Mouse (Mus musculus) stomach, embryonic 14.5 days (tissue): ENCODE data around the gene Katnb1. TPM values are rescaled to one million over a fixed set of nuclear protein-coding genes. Genes with fewer than 3 reads are reported as not detected.

Experiments used
- ATAC-seq: fragments of 200-750 bp; cut with Nextera tagmentation; 2 replicates; pipeline ENCODE4 v1.8.0; 2017; ENCODE audit warnings: low read depth, moderate TSS enrichment; ENCODE audit not compliant: insufficient number of reproducible peaks, insufficient read depth, low FRiP score
- H3K27ac ChIP-seq: fragments of 300-500 bp; sonication (generic); 2 replicates; pipeline ENCODE4 v1.5.1; 2014; ENCODE audit warnings: mild to moderate bottlenecking, low read length, moderate library complexity, mixed read lengths
- H3K27me3 ChIP-seq: fragments of 300-500 bp; sonication (generic); 2 replicates; pipeline ENCODE4 v1.6.1; 2014; ENCODE audit warnings: low read length, control low read depth, mixed read lengths; ENCODE audit not compliant: control insufficient read depth, insufficient read depth
- H3K36me3 ChIP-seq: fragments of 300-500 bp; sonication (generic); 2 replicates; pipeline ENCODE4 v1.6.1; 2014; ENCODE audit warnings: mild to moderate bottlenecking, control low read depth, low read length, moderate library complexity, mixed read lengths; ENCODE audit not compliant: control insufficient read depth, insufficient read depth
- H3K4me1 ChIP-seq: fragments of 300-500 bp; sonication (generic); 2 replicates; pipeline ENCODE4 v1.6.1; 2014; ENCODE audit warnings: low read length, control low read depth, mixed read lengths; ENCODE audit not compliant: control insufficient read depth, insufficient read depth
- H3K4me2 ChIP-seq: fragments of 300-500 bp; sonication (generic); replicated peaks from 2 replicates; pipeline ENCODE4 v1.6.1; 2014; ENCODE audit warnings: low read depth, low read length, control low read depth
- H3K4me3 ChIP-seq: fragments of 300-500 bp; sonication (generic); 2 replicates; pipeline ENCODE4 v1.5.1; 2014; ENCODE audit warnings: low read depth, low read length, control low read depth
- H3K9ac ChIP-seq: fragments of 300-500 bp; sonication (generic); replicated peaks from 2 replicates; pipeline ENCODE4 v1.6.1; 2014; ENCODE audit warnings: low read depth, mild to moderate bottlenecking, control low read depth, low read length, moderate library complexity, mixed read lengths
- H3K9me3 ChIP-seq: fragments of 300-500 bp; sonication (generic); 2 replicates; pipeline ENCODE4 v1.6.1; 2016; ENCODE audit warnings: low read depth, low read length, control low read depth; ENCODE audit not compliant: control insufficient read depth
- WGBS: fragments of 180-500 bp; shearing (Covaris S2); extraction: QIAGEN DNeasy Blood & Tissue Kit; methylation state at CpG from one replicate; pipeline ENCODE4 v1.1.7; 2014; 5-methylcytosine and 5-hydroxymethylcytosine counted together
- polyA plus RNA-seq: library from polyadenylated mRNA; unstranded; fragments of >200 nt; fragmentation: Nextera tagmentation; extraction: Ambion mirVana; gene quantifications from 2 replicates; pipeline ENCODE4 v1.2.1, GENCODE M21; 2014

The Katnb1 gene
- polyA plus RNA-seq, 1 experiment from 2014 or later, result 17.9 TPM

GRCm38 (mm10) chr8:95143805-95144630, 63.0 kb downstream of the Katnb1 start:
- Histone ChIP-seq H3K9me3 (no peaks in the 10 kb centered on the region), H3K27me3 (no peaks in the 10 kb centered on the region), H3K4me2 (no peak overlapping the region), H3K27ac (peak overlapping the region; percentile 74; the same call in 1 of the 2 replicates), H3K4me1 (peaks cover 28% of the 10 kb centered on the region), H3K36me3 (no peaks in the 10 kb centered on the region), H3K9ac (no peak overlapping the region), H3K4me3 (no peak overlapping the region)
- 71% methylated on average over 6 of the region's 6 CpGs for WGBS
- no peak for ATAC-seq

- Histone ChIP-seq H3K27me3 (no peaks in the 10 kb centered on the region), H3K36me3 (no peaks in the 10 kb centered on the region), H3K27ac (peak overlapping the region; percentile 66; the same call in 1 of the 2 replicates), H3K9ac (no peak overlapping the region), H3K4me1 (peaks cover 28% of the 10 kb centered on the region), H3K4me3 (no peak overlapping the region), H3K4me2 (no peak overlapping the region), H3K9me3 (no peaks in the 10 kb centered on the region)
- ATAC-seq, result no peak
- WGBS, result 64% methylated on average over 2 of the region's 2 CpGs
These were observed 63.6 kb downstream of the Katnb1 start for GRCm38 (mm10) chr8:95144631-95145015.

- ATAC-seq, result no peak
- Histone ChIP-seq H3K27me3 (no peaks in the 10 kb centered on the region), H3K36me3 (no peaks in the 10 kb centered on the region), H3K4me1 (peaks cover 23% of the 10 kb centered on the region), H3K9ac (no peak overlapping the region), H3K4me3 (no peak overlapping the region), H3K4me2 (no peak overlapping the region), H3K9me3 (no peaks in the 10 kb centered on the region), H3K27ac (no peak overlapping the region)
- WGBS, result 44% methylated on average over 2 of the region's 2 CpGs
These were observed 65.2 kb downstream of the Katnb1 start for GRCm38 (mm10) chr8:95146044-95146745.

- Histone ChIP-seq H3K4me3 (no peak overlapping the region), H3K36me3 (no peaks in the 10 kb centered on the region), H3K9ac (no peak overlapping the region), H3K27ac (no peak overlapping the region), H3K27me3 (no peaks in the 10 kb centered on the region), H3K4me1 (peaks cover 17% of the 10 kb centered on the region), H3K9me3 (no peaks in the 10 kb centered on the region), H3K4me2 (no peak overlapping the region)
- 82% methylated on average over 5 of the region's 5 CpGs for WGBS
- ATAC-seq, result no peak
These were observed 65.9 kb downstream of the Katnb1 start for GRCm38 (mm10) chr8:95146846-95147245.

GRCm38 (mm10) chr8:95149426-95149825, 68.4 kb downstream of the Katnb1 start:
- no peak overlapping the region for H3K27ac ChIP-seq
- ATAC-seq, result no peak
- no peaks in the 10 kb centered on the region for H3K36me3 ChIP-seq
- no peak overlapping the region for H3K4me2 ChIP-seq
- no peak overlapping the region for H3K4me3 ChIP-seq
- no peak overlapping the region for H3K9ac ChIP-seq
- H3K27me3 ChIP-seq, result no peaks in the 10 kb centered on the region
- WGBS, result 41% methylated on average over 10 of the region's 10 CpGs
- H3K4me1 ChIP-seq, result no peaks in the 10 kb centered on the region
- H3K9me3 ChIP-seq, result no peaks in the 10 kb centered on the region

- no peak overlapping the region for H3K27ac ChIP-seq
- H3K4me1 ChIP-seq, result 0 out of 2 replicates have a peak, but pooled peaks cover 5% of the 10 kb centered on the region
- no peaks in the 10 kb centered on the region for H3K36me3 ChIP-seq
- ATAC-seq, result no peak
- no peak overlapping the region for H3K9ac ChIP-seq
- 82% methylated on average over 3 of the region's 3 CpGs for WGBS
- no peak overlapping the region for H3K4me3 ChIP-seq
- no peaks in the 10 kb centered on the region for H3K27me3 ChIP-seq
- H3K9me3 ChIP-seq, result no peaks in the 10 kb centered on the region
- H3K4me2 ChIP-seq, result no peak overlapping the region
These were observed 69.6 kb downstream of the Katnb1 start for GRCm38 (mm10) chr8:95150608-95151007.

Other genes with a start within 250 kb of the Katnb1 start
- gene Coq9, start 242.9 kb upstream of the Katnb1 start, polyA plus RNA-seq, result 73.2 and 80.4 TPM in 2 replicates
- 90.0 and 96.2 TPM in 2 replicates for gene Ciapin1, start 242.8 kb upstream of the Katnb1 start, polyA plus RNA-seq
- 150 and 159 TPM in 2 replicates for gene Polr2c, start 223.7 kb upstream of the Katnb1 start, polyA plus RNA-seq
- 17.2 and 19.9 TPM in 2 replicates for gene Dok4, start 204.9 kb upstream of the Katnb1 start, polyA plus RNA-seq
- 29.9 and 32.3 TPM in 2 replicates for gene Ccdc102a, start 163.1 kb upstream of the Katnb1 start, polyA plus RNA-seq
- gene Adgrg5, start 157.5 kb upstream of the Katnb1 start, polyA plus RNA-seq, result 0.25 and 0.36 TPM in 2 replicates
- 43.8 and 50.9 TPM in 2 replicates for gene Adgrg1, start 106.4 kb upstream of the Katnb1 start, polyA plus RNA-seq
- 3.8 and 4.5 TPM in 2 replicates for gene Adgrg3, start 63.5 kb upstream of the Katnb1 start, polyA plus RNA-seq
- not detected in 2 replicates for gene Drc7, start 26.1 kb upstream of the Katnb1 start, polyA plus RNA-seq
- 9.3 and 12.3 TPM in 2 replicates for gene Kifc3, start 121.6 kb downstream of the Katnb1 start, polyA plus RNA-seq
- 0.04 and 0.71 TPM in 2 replicates for gene Cngb1, start 225.4 kb downstream of the Katnb1 start, polyA plus RNA-seq
- gene Tepp, start 229.4 kb downstream of the Katnb1 start, polyA plus RNA-seq, result not detected in 2 replicates